Mouse (Mus musculus) right cerebral cortex, postnatal 25 days (tissue): ENCODE data around the gene Cabin1.

ENCODE experiments used
- DNase-seq: peaks from one replicate; pipeline ENCODE4 v3.0.0; 2022

The Cabin1 gene

GRCm38 (mm10) chr10:75633576-75634139, 130.5 kb downstream of the Cabin1 start:
- no peak for DNase-seq

- DNase-seq, result no peak
These were observed 131.1 kb downstream of the Cabin1 start for GRCm38 (mm10) chr10:75633048-75633447.

- DNase-seq, result no peak
These were observed 131.5 kb downstream of the Cabin1 start for GRCm38 (mm10) chr10:75632633-75633032.

- DNase-seq, result no peak
These were observed 136.7 kb downstream of the Cabin1 start for GRCm38 (mm10) chr10:75627490-75627889.

- no peak for DNase-seq
These were observed 137.2 kb downstream of the Cabin1 start for GRCm38 (mm10) chr10:75626991-75627390.

- DNase-seq, result no peak
These were observed 138.2 kb downstream of the Cabin1 start for GRCm38 (mm10) chr10:75625920-75626319.

GRCm38 (mm10) chr10:75620818-75621217, 143.3 kb downstream of the Cabin1 start:
- DNase-seq, result no peak

GRCm38 (mm10) chr10:75616044-75616443, 148.1 kb downstream of the Cabin1 start:
- DNase-seq, result no peak

GRCm38 (mm10) chr10:75610486-75610885, 153.7 kb downstream of the Cabin1 start:
- no peak for DNase-seq

GRCm38 (mm10) chr10:75608975-75609374, 155.2 kb downstream of the Cabin1 start:
- no peak for DNase-seq

GRCm38 (mm10) chr10:75607253-75607652, 156.9 kb downstream of the Cabin1 start:
- DNase-seq, result no peak

GRCm38 (mm10) chr10:75605162-75605846, 158.8 kb downstream of the Cabin1 start:
- no peak for DNase-seq

- DNase-seq, result no peak
These were observed 163.9 kb downstream of the Cabin1 start for GRCm38 (mm10) chr10:75600189-75600730.
